Mouse (Mus musculus): ENCODE measurements around the gene Lrrc71.

GRCm38 (mm10) chr3:87733098-87733497 is 15.3 kb downstream of the Lrrc71 start:
- TF ChIP-seq GATA1 (IDR thresholded peaks at IDR 0.05; ENCODE audit: borderline replicate concordance, low read length) (no peak), FLI1 (IDR thresholded peaks at IDR 0.05; ENCODE audit: low read length) (no peak)
